9 mouse cellular contexts compared by ENCODE assay signal in the genomic region with DNA sequence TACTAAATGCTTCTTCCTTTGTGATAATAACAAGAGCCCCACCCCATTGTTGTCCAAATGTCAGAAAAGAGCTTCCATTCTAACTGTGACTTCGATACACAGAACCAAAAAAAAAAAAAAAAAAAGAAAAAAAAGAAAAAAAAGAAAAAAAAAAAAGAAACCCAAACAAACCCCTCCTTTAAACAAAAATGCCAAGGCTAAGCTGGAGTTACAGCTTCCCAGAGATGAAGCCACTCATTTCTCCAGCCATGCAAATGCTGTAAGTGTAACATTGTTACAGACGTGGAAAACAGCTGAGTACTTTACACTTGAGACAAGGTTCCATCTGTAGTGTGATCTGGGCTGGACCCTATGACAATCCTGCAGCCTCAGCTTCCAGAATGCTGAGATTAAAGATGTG. TPM values are rescaled to one million over a fixed set of nuclear protein-coding genes. Genes with fewer than 3 reads are reported as not detected.
A peak's percentile ranks its signal among the peaks of the same experiment; 100 is the strongest.
DNase-seq lines count a peak whose midpoint lies in the region; ATAC-seq and TF ChIP-seq lines count a peak whose summit lies in the region.
"Had no signal": no experiment of that assay in that cellular context is flagged by ENCODE, and none has a peak within 500 bp of the region (broad histone marks: within the 10 kb centered on the region; RNA-seq: fewer than 3 reads in every experiment).

No protein-coding gene starts in this region.

- H3K4me2 ChIP-seq in kidney, embryonic 15.5 days, result peak overlapping the region; percentile 89
- peak overlapping the region; percentile 87 for H3K4me2 ChIP-seq in embryonic facial prominence, embryonic 12.5 days (replicated peaks)
- H3K4me2 ChIP-seq in intestine, embryonic 16.5 days (ENCODE audit: low read depth, low read length), result peak overlapping the region; percentile 74
- H3K4me2 ChIP-seq in midbrain, postnatal 0 days (ENCODE audit: low read depth, low read length, poor library complexity, severe bottlenecking), result peak overlapping the region; percentile 95

- H3K36me3 ChIP-seq in kidney, embryonic 15.5 days, result peaks cover 36% of the 10 kb centered on the region
- H3K36me3 ChIP-seq in embryonic facial prominence, embryonic 12.5 days, result peaks cover 32% of the 10 kb centered on the region
- H3K36me3 ChIP-seq in intestine, embryonic 16.5 days (ENCODE audit: control insufficient read depth, insufficient read depth, low read length), result peaks cover 19% of the 10 kb centered on the region
- no peaks in the 10 kb centered on the region; the same call in 1 of the 2 replicates for H3K36me3 ChIP-seq in midbrain, postnatal 0 days (ENCODE audit: insufficient read depth, low read length)

- no peak for ATAC-seq in kidney, embryonic 15.5 days (replicated peaks; ENCODE audit: low FRiP score)
- ATAC-seq in embryonic facial prominence, embryonic 12.5 days (ENCODE audit: insufficient number of reproducible peaks, insufficient read depth, low FRiP score, low TSS enrichment), result no peak
- no peak for ATAC-seq in intestine, embryonic 16.5 days
- no peak for ATAC-seq in midbrain, postnatal 0 days (ENCODE audit: low FRiP score)

- no peaks in the 10 kb centered on the region for H3K27me3 ChIP-seq in kidney, embryonic 15.5 days
- no peaks in the 10 kb centered on the region for H3K27me3 ChIP-seq in embryonic facial prominence, embryonic 12.5 days
- no peaks in the 10 kb centered on the region for H3K27me3 ChIP-seq in intestine, embryonic 16.5 days (replicated peaks; ENCODE audit: control insufficient read depth, insufficient read depth, low read length)
- H3K27me3 ChIP-seq in midbrain, postnatal 0 days (ENCODE audit: insufficient read depth, low read length), result no peaks in the 10 kb centered on the region

- peak overlapping the region; percentile 54 for H3K9ac ChIP-seq in kidney, embryonic 15.5 days
- H3K9ac ChIP-seq in embryonic facial prominence, embryonic 12.5 days, result peak overlapping the region; percentile 72
- peak overlapping the region; percentile 72 for H3K9ac ChIP-seq in intestine, embryonic 16.5 days (ENCODE audit: low read depth, low read length)
- no peak overlapping the region for H3K9ac ChIP-seq in midbrain, postnatal 0 days (replicated peaks; ENCODE audit: low read length, poor library complexity, severe bottlenecking)

- peak overlapping the region; percentile 71 for H3K4me3 ChIP-seq in kidney, embryonic 15.5 days (replicated peaks)
- H3K4me3 ChIP-seq in embryonic facial prominence, embryonic 12.5 days, result peak overlapping the region; percentile 65
- peak overlapping the region; percentile 60 for H3K4me3 ChIP-seq in intestine, embryonic 16.5 days (ENCODE audit: low read length)
- H3K4me3 ChIP-seq in midbrain, postnatal 0 days (ENCODE audit: low read depth, low read length), result peak overlapping the region; percentile 53; the same call in 1 of the 2 replicates

- WGBS in kidney, embryonic 15.5 days, result 13% methylated on average over 2 of the region's 2 CpGs
- WGBS in embryonic facial prominence, embryonic 12.5 days, result 25% methylated on average over 2 of the region's 2 CpGs
- WGBS in intestine, embryonic 16.5 days, result 17% methylated on average over 2 of the region's 2 CpGs
- WGBS in midbrain, postnatal 0 days, result 33% methylated on average over 2 of the region's 2 CpGs

- no peak for DNase-seq in kidney, adult 18-20 months
- no peak for DNase-seq in midbrain, postnatal 0 days (ENCODE audit: low spot score)
- no peak for DNase-seq in spleen, postnatal 10 days (ENCODE audit: low spot score in 2 of 2)
- DNase-seq in right cerebral cortex, postnatal 36 days (ENCODE audit: low spot score in 2 of 2), result no peak
- no peak for DNase-seq in adipocyte (ENCODE audit: low spot score)
- DNase-seq: cerebellum, adult 9-10 months had no signal

- TF ChIP-seq CTCF in midbrain, postnatal 0 days (IDR thresholded peaks at IDR 0.05), result no peak

- H3K4me1 ChIP-seq in kidney, embryonic 15.5 days, result peaks cover 42% of the 10 kb centered on the region
- H3K4me1 ChIP-seq in embryonic facial prominence, embryonic 12.5 days, result peaks cover 30% of the 10 kb centered on the region
- peaks cover 19% of the 10 kb centered on the region for H3K4me1 ChIP-seq in intestine, embryonic 16.5 days (ENCODE audit: control insufficient read depth, insufficient read depth, low read length)
- H3K4me1 ChIP-seq in midbrain, postnatal 0 days (ENCODE audit: insufficient read depth, low read length), result no peaks in the 10 kb centered on the region

- H3K27ac ChIP-seq in kidney, embryonic 15.5 days, result peak overlapping the region; percentile 100
- peak overlapping the region; percentile 97 for H3K27ac ChIP-seq in embryonic facial prominence, embryonic 12.5 days
- H3K27ac ChIP-seq in intestine, embryonic 16.5 days (ENCODE audit: low read length), result peak overlapping the region; percentile 57
- no peak overlapping the region for H3K27ac ChIP-seq in midbrain, postnatal 0 days (ENCODE audit: low read depth, low read length)

- H3K9me3 ChIP-seq in kidney, embryonic 15.5 days (replicated peaks), result no peaks in the 10 kb centered on the region
- H3K9me3 ChIP-seq in embryonic facial prominence, embryonic 12.5 days, result no peaks in the 10 kb centered on the region
- H3K9me3 ChIP-seq in intestine, embryonic 16.5 days (ENCODE audit: control insufficient read depth, low read length), result no peaks in the 10 kb centered on the region
- H3K9me3 ChIP-seq in midbrain, postnatal 0 days (ENCODE audit: low read length), result no peaks in the 10 kb centered on the region

RNA-seq across cellular contexts. Expression of a gene that starts 1.1 kb away (rescaled TPM):
- polyA plus RNA-seq in kidney, embryonic 15.5 days (2015; fragmentation: Nextera tagmentation; extraction: Ambion mirVana), result 518 and 559 TPM in 2 replicates
- 480 and 499 TPM in 2 replicates for polyA plus RNA-seq in embryonic facial prominence, embryonic 12.5 days (2016; fragmentation: Nextera tagmentation; extraction: Ambion mirVana)
- 269 and 311 TPM in 2 replicates for polyA plus RNA-seq in intestine, embryonic 16.5 days (2015; fragmentation: Nextera tagmentation; extraction: Ambion mirVana)
- 22.4 and 29.2 TPM in 2 replicates for total RNA-seq in midbrain, postnatal 0 days (2014; rRNA removed)
- 68.6 and 69.6 TPM in 2 replicates for polyA plus RNA-seq in midbrain, postnatal 0 days (2015; fragmentation: Nextera tagmentation; extraction: Ambion mirVana)

RNA-seq across cellular contexts. Expression of a gene that starts 1.1 kb away (rescaled TPM):
- 97.1 and 105 TPM in 2 replicates for polyA plus RNA-seq in kidney, embryonic 15.5 days (2015; fragmentation: Nextera tagmentation; extraction: Ambion mirVana)
- 94.5 and 97.5 TPM in 2 replicates for polyA plus RNA-seq in embryonic facial prominence, embryonic 12.5 days (2016; fragmentation: Nextera tagmentation; extraction: Ambion mirVana)
- 85.4 and 89.1 TPM in 2 replicates for polyA plus RNA-seq in intestine, embryonic 16.5 days (2015; fragmentation: Nextera tagmentation; extraction: Ambion mirVana)
- 21.7 and 24.9 TPM in 2 replicates for total RNA-seq in midbrain, postnatal 0 days (2014; rRNA removed)
- 11.0 and 12.7 TPM in 2 replicates for polyA plus RNA-seq in midbrain, postnatal 0 days (2015; fragmentation: Nextera tagmentation; extraction: Ambion mirVana)

RNA-seq across cellular contexts. Expression of a gene that starts 5.5 kb away (rescaled TPM):
- polyA plus RNA-seq in kidney, embryonic 15.5 days (2015; fragmentation: Nextera tagmentation; extraction: Ambion mirVana), result 29.4 and 31.4 TPM in 2 replicates
- 30.3 TPM in 2 replicates for polyA plus RNA-seq in embryonic facial prominence, embryonic 12.5 days (2016; fragmentation: Nextera tagmentation; extraction: Ambion mirVana)
- 44.5 and 53.2 TPM in 2 replicates for polyA plus RNA-seq in intestine, embryonic 16.5 days (2015; fragmentation: Nextera tagmentation; extraction: Ambion mirVana)
- 32.0 and 34.1 TPM in 2 replicates for total RNA-seq in midbrain, postnatal 0 days (2014; rRNA removed)
- 26.0 and 29.3 TPM in 2 replicates for polyA plus RNA-seq in midbrain, postnatal 0 days (2015; fragmentation: Nextera tagmentation; extraction: Ambion mirVana)

RNA-seq across cellular contexts. Expression of a gene that starts 12.9 kb away (rescaled TPM):
- polyA plus RNA-seq in kidney, embryonic 15.5 days (2015; fragmentation: Nextera tagmentation; extraction: Ambion mirVana), result 38.3 and 43.5 TPM in 2 replicates
- polyA plus RNA-seq in embryonic facial prominence, embryonic 12.5 days (2016; fragmentation: Nextera tagmentation; extraction: Ambion mirVana), result 67.3 and 67.9 TPM in 2 replicates
- 24.8 and 25.7 TPM in 2 replicates for polyA plus RNA-seq in intestine, embryonic 16.5 days (2015; fragmentation: Nextera tagmentation; extraction: Ambion mirVana)
- 77.8 and 91.3 TPM in 2 replicates for total RNA-seq in midbrain, postnatal 0 days (2014; rRNA removed)
- polyA plus RNA-seq in midbrain, postnatal 0 days (2015; fragmentation: Nextera tagmentation; extraction: Ambion mirVana), result 38.5 and 40.4 TPM in 2 replicates

RNA-seq across cellular contexts. Expression of a gene that starts 14.5 kb away (rescaled TPM):
- polyA plus RNA-seq in kidney, embryonic 15.5 days (2015; fragmentation: Nextera tagmentation; extraction: Ambion mirVana), result 0.14 TPM in 1 of 2 replicates, not detected in the other
- 0.09 and 0.64 TPM in 2 replicates for polyA plus RNA-seq in embryonic facial prominence, embryonic 12.5 days (2016; fragmentation: Nextera tagmentation; extraction: Ambion mirVana)
- polyA plus RNA-seq in intestine, embryonic 16.5 days (2015; fragmentation: Nextera tagmentation; extraction: Ambion mirVana), result not detected in 2 replicates
- total RNA-seq in midbrain, postnatal 0 days (2014; rRNA removed), result 1.8 and 2.3 TPM in 2 replicates
- polyA plus RNA-seq in midbrain, postnatal 0 days (2015; fragmentation: Nextera tagmentation; extraction: Ambion mirVana), result 0.27 TPM in 1 of 2 replicates, not detected in the other
